Mouse (Mus musculus) spleen, embryonic (tissue): ENCODE measurements around the gene Fam129a.

Experiments used
- CTCF ChIA-PET: fragments of 350-600 bp; sonication (Branson Sonifier 250); formaldehyde crosslinking; loops from one replicate; lab custom pipeline; 2022; lab: Charles Lee

The Fam129a gene

DNA sequence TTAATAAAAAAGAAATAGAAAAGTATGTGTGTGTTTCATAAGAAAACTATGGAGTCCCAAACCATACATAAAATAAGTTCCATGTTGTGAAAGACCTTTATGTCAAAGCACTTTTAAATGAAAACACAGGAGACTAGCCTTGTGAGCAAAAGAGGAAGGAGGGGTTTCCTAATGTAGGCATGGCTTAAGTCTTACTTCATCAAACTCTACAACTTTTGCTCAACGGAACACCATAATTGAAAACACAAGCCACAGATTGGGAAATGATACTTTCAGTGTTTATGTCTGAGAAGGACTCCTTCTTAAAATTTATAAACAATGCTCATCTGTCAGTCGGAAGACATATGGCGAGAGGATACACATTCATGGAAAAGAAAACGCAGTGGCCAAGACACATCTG, 54.3 kb downstream of the Fam129a start:
- CTCF ChIA-PET, result no interaction called here

DNA sequence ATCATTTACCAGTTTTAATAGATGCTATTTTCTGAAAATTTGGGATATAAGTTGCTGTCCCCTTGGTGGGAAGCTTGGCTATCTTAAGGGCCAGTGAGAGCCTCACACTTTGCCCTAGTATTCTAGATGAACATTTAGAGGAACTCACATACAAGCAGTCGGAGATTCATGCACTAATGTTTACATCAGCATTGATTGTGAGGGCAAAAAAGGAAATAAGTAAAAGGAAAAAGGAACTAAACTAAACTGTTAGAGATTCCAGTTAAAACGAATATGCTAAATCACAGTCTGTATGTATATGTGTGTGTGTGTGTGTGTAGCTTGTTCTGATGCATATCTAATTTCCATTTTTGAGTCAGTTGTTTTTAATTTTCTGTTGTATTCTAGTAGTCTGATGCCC, 54.7 kb downstream of the Fam129a start:
- CTCF ChIA-PET, result no interaction called here

DNA sequence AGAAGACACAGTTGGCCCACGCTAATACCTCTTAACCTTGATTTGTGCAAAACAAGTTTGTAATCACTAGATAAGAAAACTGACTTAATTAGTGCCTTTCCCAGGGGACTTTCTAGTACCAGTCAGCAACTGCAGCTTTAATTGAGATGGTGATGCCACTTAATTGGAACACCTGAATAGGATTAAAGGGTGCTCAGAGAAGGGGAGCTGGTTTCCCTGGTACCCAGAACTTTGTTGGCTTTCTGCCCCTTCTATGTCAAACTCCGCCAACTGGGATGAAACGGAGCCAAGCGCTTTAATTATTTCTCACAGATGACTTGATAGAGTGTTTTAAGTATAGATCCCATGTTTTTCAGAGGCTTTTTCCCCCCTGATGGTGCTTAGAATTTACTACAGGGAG, 55.6 kb downstream of the Fam129a start:
- CTCF ChIA-PET, result no interaction called here

DNA sequence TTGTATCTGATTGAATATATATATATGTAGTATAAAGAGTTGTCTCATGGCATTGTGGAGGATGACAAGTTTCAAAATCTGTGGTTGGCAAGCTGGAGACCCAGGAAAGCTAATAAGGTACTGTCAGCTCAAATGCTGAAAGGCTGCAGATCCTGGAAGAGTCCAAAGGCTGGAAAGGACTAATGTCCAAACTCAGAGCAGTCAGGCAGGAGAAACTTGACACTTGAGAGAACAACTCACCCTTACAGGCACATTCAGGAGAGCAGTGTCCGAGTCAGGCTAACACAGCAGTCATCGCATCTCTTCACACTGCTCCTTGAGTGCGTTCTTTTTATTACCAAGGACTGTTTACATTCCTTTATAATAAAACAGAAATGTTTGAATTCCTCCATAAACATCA, 56.2 kb downstream of the Fam129a start:
- CTCF ChIA-PET, result no interaction called here

DNA sequence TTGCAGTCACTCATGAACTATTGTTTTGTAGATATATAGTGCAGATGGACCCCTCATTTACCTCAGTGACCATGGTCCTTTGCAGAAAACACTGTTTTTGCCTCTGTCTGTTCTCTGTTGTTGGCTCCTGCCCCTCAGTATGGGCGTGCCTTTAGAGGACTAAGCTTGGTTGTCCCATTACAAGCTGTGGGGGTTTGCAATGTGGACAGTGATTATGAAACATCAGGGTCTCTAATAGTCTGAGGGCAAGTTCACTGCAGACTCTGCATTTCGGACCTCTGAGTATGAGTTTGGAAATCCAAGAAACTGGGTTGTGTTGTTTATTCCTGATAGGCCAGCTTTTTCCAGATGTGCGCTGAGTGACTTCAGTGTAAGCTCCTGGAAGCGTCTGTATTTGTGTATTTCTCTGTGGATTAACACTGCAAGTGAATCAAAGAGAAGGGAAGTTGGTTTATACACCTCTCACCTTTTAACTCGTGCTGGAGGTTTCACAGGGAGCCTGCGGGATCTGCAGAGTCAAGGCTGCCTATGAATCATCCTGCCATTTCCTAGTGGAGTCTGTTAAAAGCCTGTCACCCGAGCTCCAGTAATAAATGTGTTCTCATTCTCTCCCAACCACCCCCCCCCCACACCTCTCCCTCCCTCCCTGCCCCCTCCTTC, 58.7 kb downstream of the Fam129a start:
- CTCF ChIA-PET, result no interaction called here

DNA sequence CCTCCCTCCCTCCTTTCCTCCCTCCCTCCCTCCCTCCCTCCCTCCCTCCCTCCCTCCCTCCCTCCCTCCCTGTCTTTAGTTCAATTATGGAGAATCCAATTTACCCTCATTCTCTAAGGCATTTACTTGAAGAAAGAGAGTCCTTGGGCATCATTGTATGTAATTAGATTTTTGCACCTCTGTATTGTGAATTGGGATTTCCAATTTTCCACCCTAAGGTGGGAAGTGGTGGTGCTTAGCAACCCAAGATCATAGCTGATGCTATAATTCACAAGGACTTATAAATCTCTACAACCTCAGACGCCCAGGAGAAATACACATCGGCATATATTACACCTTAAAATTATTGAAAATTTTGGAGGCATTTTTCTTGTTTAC, 59.3 kb downstream of the Fam129a start:
- CTCF ChIA-PET, result no interaction called here

DNA sequence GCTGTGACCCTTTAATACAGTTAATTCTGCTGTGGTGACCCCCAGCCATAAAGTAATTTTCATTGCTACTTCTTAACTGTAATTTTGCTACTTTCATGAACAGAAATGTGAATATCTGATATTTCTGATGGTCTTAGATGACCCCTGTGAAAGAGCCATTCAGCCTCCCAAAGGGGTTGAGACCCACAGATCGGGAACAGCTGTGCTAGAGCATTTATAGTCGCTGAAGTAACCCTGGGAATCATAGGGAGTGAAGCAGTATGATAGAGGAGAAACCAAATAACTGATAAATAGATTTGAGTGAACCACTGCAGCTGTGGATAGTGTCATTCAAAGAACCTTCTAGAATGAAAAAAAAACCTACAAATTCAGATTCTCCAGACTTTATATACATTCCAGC, 60.1 kb downstream of the Fam129a start:
- CTCF ChIA-PET, result interaction anchor here (1.0 kb wide), 1 partner anchor 26 kb away, joined by 3 read pairs; no protein-coding TSS in a partner anchor

DNA sequence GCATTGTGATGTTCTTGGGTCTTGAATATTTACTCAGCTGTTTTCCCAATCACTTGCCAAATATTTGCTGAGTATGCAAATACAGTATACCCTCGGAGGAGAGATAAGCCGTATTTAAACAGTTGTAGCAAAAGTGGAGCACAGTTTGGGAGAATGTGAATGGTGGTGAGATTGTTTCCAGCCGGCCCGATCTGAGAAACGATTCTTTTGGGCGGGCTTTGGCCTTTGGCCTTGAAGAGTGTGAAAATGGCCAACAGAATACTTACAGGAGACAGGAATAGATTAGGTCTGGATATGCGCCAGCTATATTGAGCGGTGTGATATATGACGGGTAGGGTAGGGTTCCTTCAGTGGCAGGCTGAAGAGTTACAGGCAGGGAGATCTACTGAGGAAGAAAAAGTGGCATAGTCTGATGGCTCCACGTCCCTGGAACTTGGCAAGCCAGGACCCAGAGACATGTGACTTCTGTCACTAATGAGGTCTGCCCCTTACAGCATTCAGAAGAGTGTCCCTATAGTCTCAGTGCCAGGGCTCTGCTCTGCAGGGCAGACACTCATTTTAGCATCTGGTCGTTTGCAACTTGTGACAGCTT, 60.8 kb downstream of the Fam129a start:
- CTCF ChIA-PET, result interaction anchor here (1.0 kb wide), 1 partner anchor 27 kb away, joined by 3 read pairs; no protein-coding TSS in a partner anchor

DNA sequence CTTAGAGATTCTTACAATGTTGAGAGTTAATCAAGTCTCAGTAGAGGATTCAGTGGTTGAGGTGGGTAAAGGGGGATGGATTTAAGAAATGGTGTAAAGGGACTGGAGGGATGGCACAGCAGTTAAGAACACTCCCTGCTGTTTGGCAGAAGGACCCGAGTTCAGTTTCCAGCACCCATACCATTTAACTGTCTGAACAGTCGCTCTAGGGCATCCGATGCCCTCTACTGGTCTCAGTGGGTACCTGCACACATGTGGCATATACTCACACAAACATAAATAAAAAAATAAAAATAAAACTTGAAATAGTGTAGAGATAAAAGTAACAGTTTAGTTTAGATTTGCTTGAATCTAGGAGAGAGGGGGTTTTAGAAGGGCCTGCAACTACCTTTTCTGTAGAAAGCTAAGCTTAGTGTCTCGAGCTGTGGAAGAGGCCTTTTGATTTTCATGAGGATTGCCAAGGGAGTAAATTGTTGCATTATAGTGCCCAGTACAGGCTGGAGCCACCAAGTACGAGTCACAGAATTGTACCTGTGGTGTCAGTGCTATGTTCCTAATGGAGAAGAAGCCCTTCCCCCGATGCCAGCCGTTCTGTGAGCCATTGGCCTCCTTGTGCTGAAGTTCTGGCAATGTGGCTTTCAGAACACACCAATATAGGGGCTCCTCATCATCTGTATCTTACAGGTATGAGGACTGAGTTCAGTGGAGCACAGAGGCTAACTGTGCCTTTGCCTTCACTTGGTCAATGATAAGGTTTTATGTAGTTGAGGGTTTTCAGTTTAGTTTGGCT, 61.8 kb downstream of the Fam129a start:
- CTCF ChIA-PET, result no interaction called here

DNA sequence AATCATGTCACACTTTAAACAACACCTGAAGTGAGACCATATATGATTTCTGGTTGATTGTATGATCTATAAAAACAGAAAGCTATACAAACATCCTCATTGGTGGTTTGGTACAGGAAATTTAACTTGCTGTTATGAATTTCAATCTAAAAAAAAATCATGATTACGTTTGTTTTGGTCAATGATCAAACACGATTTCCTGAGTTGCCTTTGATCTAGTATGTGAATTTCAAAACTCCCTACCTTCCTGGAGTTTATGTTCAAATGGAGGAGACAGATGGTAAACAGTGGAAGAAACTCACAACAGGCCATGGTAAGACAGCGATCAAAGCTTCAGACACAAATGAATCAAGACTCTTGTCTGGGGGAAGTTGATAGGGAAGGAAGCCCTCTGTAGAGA, 65.7 kb downstream of the Fam129a start:
- CTCF ChIA-PET, result interaction anchor here (0.6 kb wide), 1 partner anchor 38 kb away, joined by 3 read pairs; no protein-coding TSS in a partner anchor

DNA sequence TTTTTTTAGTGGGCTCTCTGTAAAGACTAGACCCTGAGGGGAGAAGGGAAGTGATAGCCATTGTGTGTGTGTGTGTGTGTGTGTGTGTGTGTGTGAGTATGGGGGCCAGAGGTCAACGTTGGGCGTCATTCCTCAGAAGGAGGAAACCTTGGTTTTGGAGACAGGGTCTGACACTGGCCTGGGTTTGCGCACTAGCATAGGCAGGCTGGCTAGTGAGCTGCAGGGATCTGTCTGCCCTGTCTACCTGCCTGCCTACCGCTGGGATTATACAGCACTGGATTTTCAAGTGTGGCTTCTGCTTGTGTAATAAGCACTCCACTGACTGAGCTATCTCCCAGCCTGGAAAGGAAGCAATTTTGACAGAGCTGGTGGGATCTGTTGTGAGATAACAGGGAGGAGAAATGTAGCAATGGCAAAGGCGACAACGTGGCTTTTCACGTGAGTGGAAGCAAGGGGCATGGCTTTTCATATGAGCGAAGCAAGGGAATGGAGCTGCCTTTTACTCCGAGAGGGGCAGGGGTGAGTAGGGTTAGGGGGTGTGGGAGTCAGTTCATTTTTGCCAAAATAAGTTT, 66.5 kb downstream of the Fam129a start:
- CTCF ChIA-PET, result no interaction called here

DNA sequence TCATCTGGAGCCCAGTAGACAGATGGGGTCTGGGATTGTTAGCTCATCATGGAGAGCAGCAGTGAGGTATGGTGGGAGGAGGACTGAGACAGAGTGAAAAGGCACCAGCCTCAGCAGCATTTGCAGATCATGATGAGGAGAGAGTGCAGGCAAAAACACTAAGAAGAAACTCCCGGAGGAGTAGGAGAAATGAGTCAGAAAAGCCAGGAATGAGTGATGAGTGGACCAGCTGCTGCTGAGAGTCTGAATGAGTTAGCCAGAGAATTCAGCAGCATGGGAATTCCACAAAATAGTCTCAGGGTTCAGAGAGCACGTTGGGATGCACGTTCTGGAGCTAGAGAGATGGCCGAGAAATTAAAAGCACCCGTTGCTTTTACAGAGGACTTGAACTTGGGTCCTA, 67.4 kb downstream of the Fam129a start:
- CTCF ChIA-PET, result no interaction called here

DNA sequence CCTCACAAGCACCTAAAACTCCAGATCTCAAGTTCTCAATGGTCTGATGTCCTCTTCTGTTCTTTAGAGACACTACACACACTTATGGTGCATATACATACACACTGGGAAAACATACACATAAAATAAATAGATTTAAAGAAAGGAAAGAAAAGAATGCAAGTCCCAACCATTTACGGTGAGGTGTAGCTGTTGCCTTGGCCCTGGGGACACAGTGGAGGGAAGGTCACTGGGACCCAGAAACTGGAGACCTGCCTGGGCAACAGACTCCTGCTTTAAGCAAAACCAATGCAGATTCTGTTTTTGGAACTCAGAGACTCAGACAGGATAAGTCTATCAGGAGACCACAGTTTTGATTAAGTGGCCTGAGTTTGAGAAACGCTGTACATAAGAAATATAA, 67.8 kb downstream of the Fam129a start:
- CTCF ChIA-PET, result no interaction called here

DNA sequence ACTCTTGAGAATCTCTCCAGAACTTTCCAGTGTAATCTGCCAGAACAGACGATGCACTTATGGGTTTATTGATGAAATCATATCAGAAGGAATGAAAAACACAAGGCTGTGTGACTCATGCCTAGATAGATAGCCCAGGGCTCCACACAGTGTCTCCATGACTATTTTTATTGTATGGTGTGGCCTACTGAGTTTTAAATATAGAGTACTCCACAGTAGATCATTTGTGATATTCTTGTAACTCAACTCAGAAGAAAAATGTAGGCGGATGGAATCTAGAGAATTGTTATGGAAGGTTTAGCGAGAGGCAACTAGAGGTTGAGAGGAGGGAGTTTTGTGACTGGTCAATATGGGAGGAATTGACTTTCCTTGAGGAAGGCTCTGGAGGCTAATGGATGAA, 75.4 kb downstream of the Fam129a start:
- CTCF ChIA-PET, result no interaction called here

DNA sequence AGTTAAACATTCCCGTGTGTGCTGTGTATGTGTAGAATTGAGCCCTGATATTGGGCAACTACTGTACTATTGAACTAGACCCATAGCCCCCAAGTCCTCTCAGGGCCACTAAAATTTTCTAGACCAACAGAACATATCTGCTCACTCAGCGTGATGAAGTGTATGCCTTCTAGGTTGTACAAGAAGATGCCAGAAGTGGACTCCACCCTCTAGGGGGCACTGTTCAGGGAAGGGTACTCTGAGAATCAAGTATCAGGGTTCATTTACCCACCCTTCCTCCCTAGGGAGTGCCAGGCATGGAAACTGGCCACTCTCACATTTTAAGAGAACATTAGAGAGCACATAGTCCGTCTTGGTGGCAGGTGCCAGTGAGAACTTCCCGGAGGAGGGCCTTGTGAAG, 77.1 kb downstream of the Fam129a start:
- CTCF ChIA-PET, result no interaction called here

DNA sequence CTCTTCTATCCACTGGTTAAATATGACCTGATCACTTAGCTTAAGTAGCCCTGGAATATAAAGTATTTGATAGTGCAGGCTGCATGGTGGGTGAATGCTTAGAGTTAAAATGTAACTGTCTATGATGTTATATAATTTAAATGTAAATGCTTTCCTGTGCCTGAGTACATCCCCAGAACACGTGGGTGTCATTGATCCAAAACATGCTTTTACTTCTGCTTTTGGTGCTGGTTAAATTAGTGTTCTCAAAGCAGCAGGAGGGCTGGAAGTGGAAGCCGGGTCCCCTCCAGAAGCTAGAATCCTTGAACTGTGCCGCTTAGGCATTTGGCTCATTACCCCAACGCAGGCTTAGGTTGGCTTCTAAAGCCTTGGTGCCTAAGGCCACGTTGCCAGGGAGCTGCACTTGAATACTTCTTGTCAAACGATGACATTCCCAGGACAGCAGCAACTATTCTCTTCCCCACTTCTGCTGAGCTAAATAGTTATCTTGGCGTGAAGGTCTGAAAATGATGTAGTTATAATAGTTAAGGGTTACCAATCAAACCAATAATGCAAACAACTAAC, 86.1 kb downstream of the Fam129a start:
- CTCF ChIA-PET, result no interaction called here

DNA sequence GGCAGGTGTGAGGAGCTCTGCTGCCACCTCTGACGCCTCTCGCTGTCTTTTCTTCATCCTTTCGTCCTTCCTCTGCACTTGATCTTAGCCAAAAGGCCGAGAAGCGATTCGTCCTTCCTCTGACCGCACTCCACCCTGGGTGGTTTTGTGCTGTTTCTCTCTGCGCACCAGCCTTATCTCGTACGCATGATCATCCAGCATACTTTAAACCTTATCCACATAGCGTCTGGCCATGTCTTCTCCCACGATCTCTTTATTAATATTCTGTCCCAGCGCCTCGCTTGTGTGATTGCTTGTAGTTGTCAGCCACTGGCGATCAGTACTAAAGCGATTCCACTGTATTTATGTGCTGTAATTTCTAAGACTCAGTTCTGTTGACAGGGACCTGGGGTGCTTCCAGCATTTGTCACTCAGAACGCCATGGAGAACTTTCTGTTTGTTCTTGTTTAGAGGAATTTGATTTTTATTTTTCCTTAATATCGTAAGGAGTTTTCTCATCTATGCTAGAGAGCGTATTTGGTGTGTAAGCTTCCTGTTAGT, 87.4 kb downstream of the Fam129a start:
- CTCF ChIA-PET, result interaction anchor here (0.6 kb wide), 1 partner anchor 23 kb away, joined by 5 read pairs; no protein-coding TSS in a partner anchor

DNA sequence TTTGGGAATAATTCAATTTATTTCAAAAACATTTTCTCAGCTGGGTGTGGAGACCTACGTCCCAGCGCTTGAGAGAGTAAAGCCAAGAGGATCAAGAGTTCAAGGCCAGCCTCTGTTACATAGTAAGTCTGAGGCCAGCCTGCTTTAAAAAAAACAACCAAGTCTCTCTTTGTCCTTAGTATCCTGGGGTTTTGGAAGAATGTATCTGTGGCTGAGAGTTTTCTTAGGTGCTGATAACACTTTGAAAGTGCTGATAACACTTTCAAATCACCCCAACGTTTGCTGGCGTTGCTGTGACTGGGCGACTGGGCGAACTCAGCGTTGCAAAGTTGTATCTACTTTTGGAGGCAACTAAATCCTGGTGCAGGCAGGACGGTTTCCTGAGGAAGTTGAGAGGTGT, 88.7 kb downstream of the Fam129a start:
- CTCF ChIA-PET, result no interaction called here

DNA sequence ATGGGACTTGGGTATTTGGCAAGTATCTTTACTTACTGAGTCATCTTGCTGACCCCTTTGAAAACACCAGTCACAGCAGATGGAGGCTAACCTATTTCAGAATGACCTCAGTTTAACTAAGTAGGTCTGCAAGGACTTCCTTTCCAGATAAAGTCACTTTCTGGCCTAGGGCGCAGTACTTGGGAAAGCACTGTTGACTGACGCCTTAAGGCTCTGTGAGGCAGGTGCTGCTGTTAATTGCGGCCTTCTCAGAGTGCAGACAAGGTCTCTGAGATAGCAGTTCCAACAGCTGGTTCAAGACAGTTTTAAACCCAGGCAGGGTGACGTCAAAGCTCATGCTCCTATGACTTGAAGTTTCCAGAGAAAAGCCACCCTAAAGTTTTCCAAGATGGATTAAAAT, 89.3 kb downstream of the Fam129a start:
- CTCF ChIA-PET, result no interaction called here

DNA sequence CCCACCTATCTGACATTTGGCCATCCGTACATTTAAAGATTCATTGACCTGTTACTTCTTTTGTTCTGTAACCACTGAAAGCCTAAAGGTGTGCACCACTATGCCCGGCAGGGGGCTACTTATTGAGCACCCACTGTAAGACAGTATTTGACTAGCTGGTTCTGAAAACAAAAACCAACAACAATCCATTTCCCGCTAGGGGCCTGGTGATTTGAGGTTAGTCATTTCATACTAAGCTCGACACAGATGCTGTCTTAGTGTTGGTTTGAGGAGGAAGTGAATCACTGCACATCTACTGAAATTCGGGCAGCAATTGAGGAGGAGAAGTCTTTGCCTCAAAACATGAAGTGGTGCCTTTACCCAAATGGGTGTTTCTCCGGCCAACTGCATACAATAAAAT, 89.9 kb downstream of the Fam129a start:
- CTCF ChIA-PET, result no interaction called here

DNA sequence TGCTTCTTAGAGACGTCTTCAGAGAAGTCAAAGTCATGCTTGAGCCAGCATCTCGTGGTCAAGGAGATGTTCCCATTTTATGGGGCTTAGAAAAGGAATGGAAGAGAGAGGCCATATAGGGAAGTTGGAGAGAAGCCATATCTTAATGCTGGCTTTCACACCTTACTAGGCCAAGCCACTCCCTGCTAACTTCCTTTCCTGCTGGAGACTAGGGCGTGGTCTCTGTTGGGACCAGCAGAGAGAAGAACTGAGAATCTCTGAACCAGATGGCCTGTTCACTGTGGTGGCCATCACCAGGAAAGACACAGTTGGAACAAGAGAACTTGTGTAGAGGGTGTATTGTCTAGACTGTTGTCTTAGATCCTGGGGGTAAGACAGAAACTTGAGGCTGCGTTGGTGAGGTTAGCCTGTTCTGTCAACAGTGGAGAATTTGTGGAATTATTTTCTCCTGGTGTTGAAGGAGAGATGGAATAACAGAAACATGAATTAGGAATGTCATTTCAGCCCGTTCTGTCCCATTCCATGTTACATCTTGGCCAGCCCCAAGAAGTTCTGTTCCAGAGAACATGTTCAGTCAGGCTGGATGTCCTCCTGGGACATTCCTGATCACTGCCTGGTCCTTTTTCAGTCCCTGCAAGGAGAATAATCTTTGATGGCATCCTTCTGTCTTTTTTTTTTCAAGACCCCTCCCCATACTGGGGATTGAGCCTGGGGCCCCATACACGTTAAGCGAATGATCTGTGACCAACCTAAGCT, 90.9 kb downstream of the Fam129a start:
- CTCF ChIA-PET, result no interaction called here
